Mouse (Mus musculus) lung, embryonic 16.5 days (tissue): ENCODE measurements around the gene Prdm16. TPM values are rescaled to one million over a fixed set of nuclear protein-coding genes. Genes with fewer than 3 reads are reported as not detected.

Experiments used
- ATAC-seq: fragments of 200-750 bp; cut with Nextera tagmentation; 2 replicates; pipeline ENCODE4 v1.8.0; 2017; ENCODE audit warnings: low read depth, mild to moderate bottlenecking, moderate library complexity
- H3K27ac ChIP-seq: fragments of 300-500 bp; sonication (generic); 2 replicates; pipeline ENCODE4 v1.5.1; 2014; ENCODE audit warnings: mild to moderate bottlenecking, control low read depth, low read length
- H3K27me3 ChIP-seq: fragments of 300-500 bp; sonication (generic); 2 replicates; pipeline ENCODE4 v1.6.1; 2014; ENCODE audit warnings: low read depth, low read length, mixed read lengths; ENCODE audit not compliant: control insufficient read depth, insufficient read depth
- H3K36me3 ChIP-seq: fragments of 300-500 bp; sonication (generic); 2 replicates; pipeline ENCODE4 v1.6.1; 2014; ENCODE audit warnings: low read length; ENCODE audit not compliant: control insufficient read depth, insufficient read depth
- H3K4me1 ChIP-seq: fragments of 300-500 bp; sonication (generic); replicated peaks from 2 replicates; pipeline ENCODE4 v1.6.1; 2014; ENCODE audit warnings: low read length, mixed read lengths; ENCODE audit not compliant: control insufficient read depth, insufficient read depth
- H3K4me2 ChIP-seq: fragments of 300-500 bp; sonication (generic); 2 replicates; pipeline ENCODE4 v1.6.1; 2014; ENCODE audit warnings: low read depth, low read length, control low read depth
- H3K4me3 ChIP-seq: fragments of 300-500 bp; sonication (generic); 2 replicates; pipeline ENCODE4 v1.5.1; 2014; ENCODE audit warnings: mild to moderate bottlenecking, low read length, control low read depth
- H3K9ac ChIP-seq: fragments of 300-500 bp; sonication (generic); 2 replicates; pipeline ENCODE4 v1.6.1; 2014; ENCODE audit warnings: low read length, control low read depth
- H3K9me3 ChIP-seq: fragments of 300-500 bp; sonication (generic); 2 replicates; pipeline ENCODE4 v1.6.1; 2016; ENCODE audit warnings: low read length; ENCODE audit not compliant: control insufficient read depth
- WGBS: fragments of 180-500 bp; shearing (Covaris S2); extraction: QIAGEN DNeasy Blood & Tissue Kit; methylation state at CpG from one replicate; pipeline ENCODE4 v1.1.7; 2014; 5-methylcytosine and 5-hydroxymethylcytosine counted together
- polyA plus RNA-seq: library from polyadenylated mRNA; unstranded; fragments of >200 nt; fragmentation: Nextera tagmentation; extraction: Ambion mirVana; gene quantifications from 2 replicates; pipeline ENCODE4 v1.2.1, GENCODE M21; 2015

Gene Prdm16
- polyA plus RNA-seq, 1 experiment from 2014 or later, result 25.2 TPM

DNA sequence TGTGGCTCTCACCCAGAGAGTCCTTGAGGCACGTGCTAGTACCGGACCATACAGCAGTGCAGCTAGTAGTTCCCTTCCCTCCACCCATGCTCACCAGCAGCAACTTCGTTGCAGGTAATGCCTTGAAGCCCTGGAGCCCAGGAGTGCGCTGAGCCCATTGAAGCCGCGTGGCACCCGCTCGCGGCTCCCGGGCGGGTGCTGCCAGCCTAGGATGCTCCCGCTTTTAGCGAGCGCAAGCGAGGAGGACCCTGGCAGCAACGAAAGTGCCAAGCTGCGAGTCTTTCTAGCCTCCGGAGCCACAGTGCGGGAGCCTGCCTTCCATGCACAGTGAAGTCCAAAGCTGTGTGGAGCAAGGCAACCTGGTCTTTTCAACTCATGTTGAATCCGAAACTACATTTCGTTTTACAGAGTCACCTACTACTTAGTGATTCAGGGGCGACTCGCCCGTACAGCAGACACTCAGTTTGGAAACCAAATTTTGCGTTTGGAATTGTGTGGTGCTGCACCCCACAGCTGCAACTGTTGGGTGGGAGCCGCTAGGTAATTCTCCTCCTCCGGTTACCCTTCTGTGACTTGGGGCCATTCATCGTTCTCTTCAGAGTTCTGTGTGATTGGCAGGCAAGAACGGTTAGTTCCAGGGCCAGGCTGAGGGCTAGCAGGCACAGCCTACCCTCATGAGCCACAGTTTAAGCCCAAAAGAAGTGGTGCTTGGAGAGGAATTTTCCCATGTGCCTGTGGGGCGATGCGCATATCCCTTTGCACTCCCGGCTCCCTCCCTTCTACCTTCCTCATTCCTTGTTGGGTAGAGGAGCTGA lies 4.8 kb upstream of the Prdm16 start:
- WGBS, result 6% methylated on average over 32 of the region's 32 CpGs
- 0 out of 2 replicates have a peak overlapping the region, but pooled peaks have one; percentile 14 for H3K9ac ChIP-seq
- no peaks in the 10 kb centered on the region for H3K36me3 ChIP-seq
- H3K4me1 ChIP-seq, result peaks cover 6% of the 10 kb centered on the region; the same call in 1 of the 2 replicates
- H3K27ac ChIP-seq, result no peak overlapping the region
- no peak for ATAC-seq
- no peaks in the 10 kb centered on the region for H3K9me3 ChIP-seq
- peaks cover 73% of the 10 kb centered on the region for H3K27me3 ChIP-seq
- H3K4me3 ChIP-seq, result no peak overlapping the region
- H3K4me2 ChIP-seq, result peak overlapping the region; percentile 30

- peaks cover 6% of the 10 kb centered on the region; the same call in 1 of the 2 replicates for H3K4me1 ChIP-seq
- no peak overlapping the region for H3K27ac ChIP-seq
- no peak overlapping the region for H3K4me3 ChIP-seq
- no peak overlapping the region; the same call in 1 of the 2 replicates for H3K9ac ChIP-seq
- no peaks in the 10 kb centered on the region for H3K9me3 ChIP-seq
- peaks cover 71% of the 10 kb centered on the region for H3K27me3 ChIP-seq
- H3K4me2 ChIP-seq, result peak overlapping the region; percentile 30; the same call in 1 of the 2 replicates
- 18% methylated on average over 20 of the region's 20 CpGs for WGBS
- H3K36me3 ChIP-seq, result no peaks in the 10 kb centered on the region
- no peak for ATAC-seq
These were observed 4.0 kb upstream of the Prdm16 start for GRCm38 (mm10) chr4:154640443-154641295.

- peaks cover 6% of the 10 kb centered on the region; the same call in 1 of the 2 replicates for H3K4me1 ChIP-seq
- no peak for ATAC-seq
- H3K27ac ChIP-seq, result no peak overlapping the region
- 14% methylated on average over 13 of the region's 13 CpGs for WGBS
- H3K4me3 ChIP-seq, result peak overlapping the region; percentile 19
- H3K4me2 ChIP-seq, result peak overlapping the region; percentile 67
- peak overlapping the region; percentile 23; the same call in 1 of the 2 replicates for H3K9ac ChIP-seq
- peaks cover 71% of the 10 kb centered on the region for H3K27me3 ChIP-seq
- no peaks in the 10 kb centered on the region for H3K9me3 ChIP-seq
- no peaks in the 10 kb centered on the region for H3K36me3 ChIP-seq
These were observed 3.1 kb upstream of the Prdm16 start for GRCm38 (mm10) chr4:154639591-154640442.

DNA sequence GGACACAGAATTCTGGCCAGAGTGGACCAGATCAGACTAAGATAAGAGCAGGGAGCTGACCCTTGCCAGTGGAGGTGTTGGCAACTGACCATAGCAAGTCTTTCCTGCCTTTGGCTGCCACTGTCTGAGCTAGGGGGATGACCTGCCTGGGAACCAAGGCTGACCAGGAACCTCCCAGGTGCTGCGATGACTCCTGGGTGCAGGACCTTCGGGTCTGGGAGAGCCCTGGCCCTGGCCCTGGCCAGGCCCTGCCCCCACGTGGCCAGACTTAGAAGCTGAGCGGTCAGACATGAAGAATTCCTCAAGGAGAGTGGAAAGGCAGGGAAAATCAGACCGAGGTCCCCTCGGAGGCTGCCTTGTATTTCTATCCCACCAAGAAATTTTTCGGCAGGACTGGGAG lies 2.5 kb upstream of the Prdm16 start:
- peaks cover 6% of the 10 kb centered on the region; the same call in 1 of the 2 replicates for H3K4me1 ChIP-seq
- no peaks in the 10 kb centered on the region for H3K36me3 ChIP-seq
- ATAC-seq, result no peak
- H3K27me3 ChIP-seq, result peaks cover 68% of the 10 kb centered on the region
- H3K4me2 ChIP-seq, result peak overlapping the region; percentile 67
- H3K9me3 ChIP-seq, result no peaks in the 10 kb centered on the region
- H3K9ac ChIP-seq, result peak overlapping the region; percentile 43; the same call in 1 of the 2 replicates
- H3K27ac ChIP-seq, result no peak overlapping the region
- 5% methylated on average over 7 of the region's 7 CpGs for WGBS
- H3K4me3 ChIP-seq, result peak overlapping the region; percentile 24

DNA sequence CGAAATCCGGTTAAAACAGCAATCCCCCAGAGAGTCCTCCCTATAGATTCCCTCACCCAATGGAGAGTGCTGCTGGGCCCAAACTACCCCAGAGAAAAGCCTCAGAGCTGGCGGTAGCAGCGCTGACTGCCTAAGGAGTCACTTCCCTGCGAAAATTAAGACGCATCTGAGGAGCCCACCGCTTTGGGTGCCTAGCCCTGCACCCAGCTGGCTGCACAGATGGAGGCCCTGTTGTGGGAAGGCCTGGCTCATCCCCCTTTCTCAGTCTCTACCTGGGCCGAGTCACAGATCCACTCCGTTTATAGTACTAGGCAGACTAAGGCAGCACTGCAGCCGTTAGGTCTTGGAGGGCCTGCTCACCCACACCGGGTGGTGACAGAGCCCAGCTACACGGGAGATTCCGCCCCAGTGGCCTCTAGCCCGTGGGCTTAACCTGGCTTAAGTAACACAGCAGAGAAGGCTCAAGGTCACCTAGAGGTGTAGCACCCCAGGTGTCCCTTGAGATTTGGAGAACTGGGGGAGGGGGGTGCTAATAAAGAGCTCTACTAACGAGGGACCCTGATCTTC lies 1.7 kb upstream of the Prdm16 start:
- Histone ChIP-seq H3K4me3 (peak overlapping the region; percentile 81), H3K4me1 (peaks cover 6% of the 10 kb centered on the region; the same call in 1 of the 2 replicates), H3K27me3 (peaks cover 68% of the 10 kb centered on the region), H3K27ac (peak overlapping the region; percentile 98), H3K9me3 (no peaks in the 10 kb centered on the region), H3K36me3 (no peaks in the 10 kb centered on the region), H3K9ac (peak overlapping the region; percentile 82), H3K4me2 (peak overlapping the region; percentile 67)
- 9% methylated on average over 15 of the region's 15 CpGs for WGBS
- no peak for ATAC-seq

DNA sequence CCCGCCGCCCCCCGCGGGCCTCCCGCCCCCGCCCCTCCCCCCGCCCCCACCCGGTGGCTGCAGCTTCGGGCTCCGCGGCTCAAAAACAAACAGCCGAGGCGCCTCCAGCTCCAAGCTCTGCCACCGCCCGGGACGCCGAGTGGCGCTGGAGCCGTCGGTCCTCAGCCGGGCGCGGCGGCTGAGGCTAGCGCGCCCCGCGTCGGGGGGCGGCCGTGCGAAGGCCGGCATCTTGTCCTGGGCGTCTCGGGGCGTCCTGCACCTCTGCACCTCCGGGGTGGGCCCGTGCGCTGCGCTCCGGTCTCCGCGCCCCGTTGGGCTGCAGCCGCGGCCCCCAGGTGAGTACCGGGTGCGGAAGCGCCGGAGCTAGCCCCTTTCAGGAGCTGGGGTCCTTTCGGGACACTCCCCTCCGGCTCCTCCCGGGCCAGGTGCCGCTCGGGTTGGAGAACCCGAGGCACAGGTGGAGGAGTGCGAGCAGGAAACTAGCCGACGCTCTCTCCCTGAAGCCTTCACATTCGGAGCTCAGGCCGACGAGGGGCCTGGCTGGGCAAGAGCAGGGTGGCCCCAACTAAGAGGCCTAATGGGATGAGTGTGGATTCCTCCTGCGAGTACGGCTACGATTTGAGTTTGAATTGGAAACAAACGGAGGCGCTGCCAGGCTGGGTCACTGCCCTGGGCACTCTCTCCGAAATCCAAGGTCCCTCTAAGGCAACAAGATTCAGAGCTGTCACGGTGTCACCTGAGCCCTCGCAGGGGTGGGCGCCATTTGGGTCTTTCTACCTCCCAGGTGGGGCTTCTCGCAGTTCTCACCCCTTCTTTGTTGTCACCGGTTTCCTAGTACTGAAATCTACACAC lies 1.0 kb upstream of the Prdm16 start:
- Histone ChIP-seq H3K27ac (peak overlapping the region; percentile 98), H3K27me3 (peaks cover 68% of the 10 kb centered on the region), H3K4me3 (peak overlapping the region; percentile 81), H3K9ac (peak overlapping the region; percentile 82), H3K4me2 (peak overlapping the region; percentile 67), H3K4me1 (peaks cover 6% of the 10 kb centered on the region; the same call in 1 of the 2 replicates), H3K9me3 (no peaks in the 10 kb centered on the region), H3K36me3 (no peaks in the 10 kb centered on the region)
- ATAC-seq, result no peak
- 1% methylated on average over 58 of the region's 73 CpGs for WGBS

DNA sequence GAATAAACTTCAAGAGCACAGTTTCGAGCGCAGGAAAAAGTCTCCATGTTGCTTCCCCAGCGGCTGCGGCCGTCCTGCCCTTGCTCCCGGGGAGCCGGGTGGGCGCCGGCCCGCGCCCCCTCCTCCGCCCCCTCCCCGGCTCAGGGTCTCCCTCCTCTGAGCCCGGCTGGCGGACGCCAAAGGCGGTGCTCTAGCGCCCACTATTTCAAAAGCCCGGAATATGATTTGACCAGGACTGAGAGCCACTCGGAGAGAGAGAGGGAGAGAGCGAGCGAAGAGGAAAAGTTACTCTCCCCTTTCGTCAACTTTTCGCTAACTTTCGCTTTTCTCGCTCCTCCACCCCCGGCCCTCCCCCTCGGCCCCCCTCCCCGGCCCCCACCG lies 630 bp downstream of the Prdm16 start:
- 0% methylated on average over 14 of the region's 30 CpGs for WGBS
- Histone ChIP-seq H3K4me3 (peak overlapping the region; percentile 81), H3K36me3 (no peaks in the 10 kb centered on the region), H3K4me2 (peak overlapping the region; percentile 67), H3K27me3 (peaks cover 66% of the 10 kb centered on the region), H3K9me3 (no peaks in the 10 kb centered on the region), H3K4me1 (peaks cover 6% of the 10 kb centered on the region; the same call in 1 of the 2 replicates), H3K9ac (peak overlapping the region; percentile 82), H3K27ac (peak overlapping the region; percentile 98)
- ATAC-seq, result peak; percentile 68
